Mouse (Mus musculus) C2C12 (cell line): ENCODE results near the gene Trpm8. TPM values are rescaled to one million over a fixed set of nuclear protein-coding genes. Genes with fewer than 3 reads are reported as not detected.

ENCODE experiments used
- H3K27me3 ChIP-seq: one replicate; pipeline ENCODE4 v1.6.1; 2011; ENCODE audit not compliant: control insufficient read depth, insufficient read depth, insufficient read length
- H3K36me3 ChIP-seq: one replicate; pipeline ENCODE4 v1.6.1; 2011; ENCODE audit not compliant: control insufficient read depth, insufficient read depth
- H3K4me3 ChIP-seq: one replicate; pipeline ENCODE4 v1.5.1; 2011; ENCODE audit warnings: mild to moderate bottlenecking, control low read depth; ENCODE audit not compliant: poor library complexity, insufficient read depth, severe bottlenecking
- H3K79me2 ChIP-seq: one replicate; pipeline ENCODE4 v1.6.1; 2011; ENCODE audit not compliant: control insufficient read depth, insufficient read depth
- H3K79me3 ChIP-seq: one replicate; pipeline ENCODE4 v1.6.1; 2011; ENCODE audit warnings: low read depth, control low read depth
- H3ac ChIP-seq: one replicate; pipeline ENCODE3; 2011; ENCODE audit warnings: low read depth; ENCODE audit not compliant: control insufficient read depth, insufficient read length
- CEBPB ChIP-seq: IDR thresholded peaks from one replicate; pipeline ENCODE4 v1.6.1; 2011; ENCODE audit warnings: low read depth, mild to moderate bottlenecking, control low read depth, moderate library complexity
- CTCF ChIP-seq: IDR thresholded peaks from one replicate; pipeline ENCODE4 v1.5.1; 2011; ENCODE audit not compliant: control insufficient read depth, insufficient read depth, insufficient read length
- FOSL1 ChIP-seq: IDR thresholded peaks from one replicate; pipeline ENCODE4 v1.8.0; 2011; ENCODE audit warnings: mild to moderate bottlenecking, low read length; ENCODE audit not compliant: poor library complexity, insufficient read depth, severe bottlenecking
- MAX ChIP-seq: IDR thresholded peaks from one replicate; pipeline ENCODE4 v1.6.1; 2011; ENCODE audit warnings: mild to moderate bottlenecking, control low read depth
- MYOD1 ChIP-seq: IDR thresholded peaks from one replicate; pipeline ENCODE4 v1.6.1; 2011; ENCODE audit warnings: low read depth; ENCODE audit not compliant: control insufficient read depth, insufficient read length
- MYOG ChIP-seq: IDR thresholded peaks from one replicate; pipeline ENCODE4 v1.6.1; 2011; ENCODE audit not compliant: control insufficient read depth, insufficient read length; ENCODE audit errors: extremely low read depth
- USF1 ChIP-seq: IDR thresholded peaks from one replicate; pipeline ENCODE4 v1.6.1; 2011; ENCODE audit warnings: low read depth, mild to moderate bottlenecking, control low read depth, moderate library complexity
- polyA plus RNA-seq: library from polyadenylated mRNA; unstranded; fragments of >200 nt; fragmentation: generic; extraction: Trizol; gene quantifications from one replicate; pipeline ENCODE4 v1.2.1, GENCODE M21; 2012; ENCODE audit warnings: missing spikeins

Trpm8 gene
- polyA plus RNA-seq, 1 experiment, result 0.02 TPM

DNA sequence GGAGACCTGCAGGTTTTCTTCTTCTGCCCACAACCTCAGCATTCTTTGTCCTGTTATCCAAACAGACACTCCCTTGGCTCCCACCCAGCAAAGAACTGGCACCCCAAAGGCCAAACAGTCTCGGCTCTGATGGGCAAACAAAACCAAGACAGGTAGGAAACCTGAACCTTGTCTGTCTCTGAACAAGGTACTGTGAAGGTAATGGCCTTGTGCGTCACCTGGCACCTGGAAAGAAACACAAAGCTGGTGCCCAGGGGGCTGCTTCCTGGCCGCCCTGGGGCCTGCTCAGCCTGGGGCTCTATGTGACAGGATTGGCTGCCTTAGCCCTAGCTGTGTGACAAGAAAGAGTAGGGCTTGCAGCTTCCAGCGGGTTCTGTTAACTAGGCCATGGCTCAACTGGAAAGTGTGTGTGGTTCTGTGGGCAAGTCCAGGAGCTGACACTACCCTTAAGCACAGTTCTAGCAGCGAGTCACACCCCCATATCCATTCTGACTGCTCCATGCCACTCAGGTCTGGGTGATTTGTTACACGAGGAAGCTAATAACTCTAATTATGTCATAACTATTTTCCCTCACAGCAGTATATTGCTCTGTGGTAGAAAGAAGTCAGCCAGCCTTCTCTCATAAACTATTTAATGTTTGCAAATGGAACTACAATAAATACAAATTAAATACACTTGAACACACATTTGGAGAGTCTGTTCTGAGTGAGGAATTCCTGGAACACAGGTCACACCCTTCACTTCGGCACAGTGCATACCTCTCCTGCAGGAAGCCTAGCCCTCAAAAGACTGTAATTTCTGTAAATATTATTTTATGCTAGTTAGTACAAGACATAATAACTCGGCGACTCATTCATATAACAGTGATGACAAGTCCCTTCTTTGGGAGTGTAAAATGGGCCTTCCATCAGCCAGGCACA is 160.0 kb downstream of the Trpm8 start:
- H3K4me3 ChIP-seq, result no peak overlapping the region
- no peaks in the 10 kb centered on the region for H3K79me3 ChIP-seq
- no peaks in the 10 kb centered on the region for H3K79me2 ChIP-seq
- H3ac ChIP-seq, result no peak overlapping the region
- no peaks in the 10 kb centered on the region for H3K27me3 ChIP-seq
- no peak for TF ChIP-seq USF1
- no peak for TF ChIP-seq MYOG
- TF ChIP-seq FOSL1, result no peak
- TF ChIP-seq CEBPB, result no peak
- TF ChIP-seq MYOD1, result no peak
- no peak for TF ChIP-seq CTCF
- no peak for TF ChIP-seq MAX
- no peaks in the 10 kb centered on the region for H3K36me3 ChIP-seq

Other genes starting within 250 kb of the Trpm8 start
- not detected for gene Ugt1a10, start 222.3 kb upstream of the Trpm8 start, polyA plus RNA-seq
- not detected for gene Ugt1a9, start 206.9 kb upstream of the Trpm8 start, polyA plus RNA-seq
- not detected for gene Ugt1a8, start 189.8 kb upstream of the Trpm8 start, polyA plus RNA-seq
- not detected for gene Ugt1a7c, start 182.6 kb upstream of the Trpm8 start, polyA plus RNA-seq
- not detected for gene Ugt1a6b, start 174.4 kb upstream of the Trpm8 start, polyA plus RNA-seq
- 1.3 TPM for gene Ugt1a6a, start 142.9 kb upstream of the Trpm8 start, polyA plus RNA-seq
- not detected for gene Ugt1a5, start 111.6 kb upstream of the Trpm8 start, polyA plus RNA-seq
- not detected for gene Ugt1a2, start 77.1 kb upstream of the Trpm8 start, polyA plus RNA-seq
- not detected for gene Dnajb3, start 71.9 kb upstream of the Trpm8 start, polyA plus RNA-seq
- gene Ugt1a1, start 65.7 kb upstream of the Trpm8 start, polyA plus RNA-seq, result not detected
- 0.69 TPM for gene Mroh2a, start 50.7 kb upstream of the Trpm8 start, polyA plus RNA-seq
- gene Hjurp, start within 50 bp of the Trpm8 start, polyA plus RNA-seq, result 54.4 TPM
- gene Spp2, start 129.3 kb downstream of the Trpm8 start, polyA plus RNA-seq, result not detected
- gene Glrp1, start 232.4 kb downstream of the Trpm8 start, polyA plus RNA-seq, result 1.3 TPM